Mouse (Mus musculus): ENCODE measurements at regions not wholly inside any gene's neighbourhood (a gene's known extent, or its start where the extent isn't known, plus 50 kb on each side); places are given as distances from the start of the nearest gene placed in this dataset.

DNA sequence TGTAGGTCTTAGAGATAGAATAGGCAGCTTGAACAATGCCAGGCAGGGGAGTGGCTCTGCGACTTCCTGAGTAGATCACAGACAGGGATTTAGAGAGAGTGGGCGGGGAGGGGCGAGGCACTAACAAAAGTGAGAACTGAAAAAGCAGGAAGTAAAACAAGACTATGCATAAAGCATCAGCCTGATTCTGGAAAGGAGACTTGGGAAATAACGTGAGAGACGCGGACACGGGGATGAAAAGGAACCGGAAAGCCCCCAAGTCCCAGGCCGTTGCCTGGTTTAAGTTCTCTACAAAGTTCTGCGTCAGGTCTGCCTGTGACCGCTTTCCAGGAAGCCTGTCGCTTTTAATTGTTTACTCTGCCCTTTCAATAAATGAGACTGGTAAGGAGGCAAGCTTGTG, 86.3 kb downstream of the D16Ertd472e start:
- no peaks in the 10 kb centered on the region for H3K36me3 ChIP-seq (ENCODE audit: control insufficient read depth, insufficient read depth)
- H3K27me3 ChIP-seq (ENCODE audit: control insufficient read depth, insufficient read depth, insufficient read length), result no peaks in the 10 kb centered on the region
- no peaks in the 10 kb centered on the region for H3K79me2 ChIP-seq (ENCODE audit: control insufficient read depth, insufficient read depth)
- no peak overlapping the region for H3K4me3 ChIP-seq
- no peak overlapping the region for H3ac ChIP-seq (ENCODE audit: control insufficient read depth, insufficient read length)
- H3K4me2 ChIP-seq (ENCODE audit: low read depth), result no peak overlapping the region
- TF ChIP-seq POLR2AphosphoS2 (IDR thresholded peaks at IDR 0.05; ENCODE audit: insufficient read length, low read depth) (no peak), CEBPB (IDR thresholded peaks at IDR 0.05; ENCODE audit: insufficient read depth, poor library complexity, severe bottlenecking) (no peak), TCF3 (IDR thresholded peaks at IDR 0.05; ENCODE audit: insufficient read length, low read depth) (no peak), E2F4 (IDR thresholded peaks at IDR 0.05; ENCODE audit: insufficient read depth) (no peak), REST (IDR thresholded peaks at IDR 0.05; ENCODE audit: insufficient read depth, insufficient read length) (no peak), MAX (IDR thresholded peaks at IDR 0.05; ENCODE audit: low read depth) (no peak), POLR2A (IDR thresholded peaks at IDR 0.05; ENCODE audit: insufficient read length, low read depth) (no peak), USF1 (IDR thresholded peaks at IDR 0.05; ENCODE audit: low read depth) (no peak)

DNA sequence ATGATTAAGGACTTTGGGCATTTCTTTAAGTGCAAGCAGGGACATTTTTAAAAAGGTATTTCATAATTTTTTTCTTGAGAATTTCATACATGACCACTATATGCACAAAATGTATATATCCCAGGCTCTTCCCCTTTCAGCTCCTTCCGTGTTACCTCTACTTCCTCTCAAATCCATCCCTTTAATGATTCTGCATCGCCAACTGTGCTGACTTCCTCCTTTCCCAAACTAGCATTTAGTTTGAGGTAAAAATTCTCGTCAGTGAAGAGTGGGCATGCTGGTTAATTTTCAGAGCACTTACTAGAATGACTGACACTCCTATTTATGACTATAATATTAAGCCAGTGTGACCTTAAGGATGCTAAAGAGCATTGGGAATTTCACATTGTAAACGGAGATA, 86.9 kb downstream of the D16Ertd472e start:
- H3K27me3 ChIP-seq (ENCODE audit: control insufficient read depth, insufficient read depth, insufficient read length), result no peaks in the 10 kb centered on the region

DNA sequence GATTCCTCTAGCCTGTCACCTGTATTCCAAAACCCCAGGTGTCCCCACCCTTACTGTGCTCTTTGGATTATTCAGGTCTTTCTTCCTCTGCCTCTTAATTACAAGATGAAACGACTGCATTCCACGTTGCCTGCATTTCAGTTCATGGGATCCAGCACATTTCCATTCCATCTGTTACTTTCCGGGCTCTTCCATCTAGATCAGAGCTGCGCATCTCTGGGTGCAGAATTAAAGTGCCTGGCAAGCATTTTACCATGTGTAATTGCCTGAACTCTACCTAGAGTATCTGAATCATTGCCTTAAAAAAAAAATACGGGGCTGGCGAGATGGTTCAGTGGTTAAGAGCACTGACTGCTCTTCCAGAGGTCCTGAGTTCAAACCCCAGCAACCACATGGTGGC, 90.0 kb downstream of the D16Ertd472e start:
- no peak overlapping the region for H3K4me3 ChIP-seq
- no peak overlapping the region for H3K4me2 ChIP-seq (ENCODE audit: low read depth)
- TF ChIP-seq MYOG (IDR thresholded peaks at IDR 0.05; ENCODE audit: control insufficient read depth in 1 of 3, insufficient read depth in 1 of 3, insufficient read length in 2 of 3, low read depth in 2 of 3) (no peak), TCF12 (IDR thresholded peaks at IDR 0.05; ENCODE audit: insufficient read depth, poor library complexity, severe bottlenecking) (no peak), POLR2A (IDR thresholded peaks at IDR 0.05; ENCODE audit: insufficient read length, low read depth) (no peak), USF1 (IDR thresholded peaks at IDR 0.05; ENCODE audit: low read depth) (no peak), MAX (IDR thresholded peaks at IDR 0.05; ENCODE audit: low read depth) (no peak), MYOD1 (IDR thresholded peaks at IDR 0.05; ENCODE audit: control insufficient read depth in 1 of 3, insufficient read length in 2 of 3, low read depth in 2 of 3) (no peak), TCF3 (IDR thresholded peaks at IDR 0.05; ENCODE audit: insufficient read length, low read depth) (no peak), SRF (IDR thresholded peaks at IDR 0.05; ENCODE audit: control insufficient read depth, insufficient read length, low read depth) (no peak), POLR2AphosphoS2 (IDR thresholded peaks at IDR 0.05; ENCODE audit: insufficient read length, low read depth) (no peak), E2F4 (IDR thresholded peaks at IDR 0.05; ENCODE audit: insufficient read depth) (no peak), REST (IDR thresholded peaks at IDR 0.05; ENCODE audit: insufficient read depth, insufficient read length) (no peak), CEBPB (IDR thresholded peaks at IDR 0.05; ENCODE audit: insufficient read depth, poor library complexity, severe bottlenecking) (no peak)
- no peaks in the 10 kb centered on the region for H3K36me3 ChIP-seq (ENCODE audit: control insufficient read depth, insufficient read depth)
- H3K79me2 ChIP-seq (ENCODE audit: control insufficient read depth, insufficient read depth), result no peaks in the 10 kb centered on the region
- no peaks in the 10 kb centered on the region for H3K27me3 ChIP-seq (ENCODE audit: control insufficient read depth, insufficient read depth, insufficient read length)
- H3ac ChIP-seq (ENCODE audit: control insufficient read depth, insufficient read length), result no peak overlapping the region

More for the DNA sequence above, 86.9 kb downstream of the D16Ertd472e start:
- H3K36me3 ChIP-seq (ENCODE audit: control insufficient read depth, insufficient read depth), result no peaks in the 10 kb centered on the region
- H3K79me2 ChIP-seq (ENCODE audit: control insufficient read depth, insufficient read depth), result no peaks in the 10 kb centered on the region
- H3K4me2 ChIP-seq (ENCODE audit: low read depth), result no peak overlapping the region
- TF ChIP-seq USF1 (IDR thresholded peaks at IDR 0.05; ENCODE audit: low read depth) (no peak), POLR2AphosphoS2 (IDR thresholded peaks at IDR 0.05; ENCODE audit: insufficient read length, low read depth) (no peak), MYOD1 (IDR thresholded peaks at IDR 0.05; ENCODE audit: control insufficient read depth in 1 of 3, insufficient read length in 2 of 3, low read depth in 2 of 3) (no peak), TCF12 (IDR thresholded peaks at IDR 0.05; ENCODE audit: insufficient read depth, poor library complexity, severe bottlenecking) (no peak), SRF (IDR thresholded peaks at IDR 0.05; ENCODE audit: control insufficient read depth, insufficient read length, low read depth) (no peak), MYOG (IDR thresholded peaks at IDR 0.05; ENCODE audit: control insufficient read depth in 1 of 3, insufficient read depth in 1 of 3, insufficient read length in 2 of 3, low read depth in 2 of 3) (no peak), POLR2A (IDR thresholded peaks at IDR 0.05; ENCODE audit: insufficient read length, low read depth) (no peak), E2F4 (IDR thresholded peaks at IDR 0.05; ENCODE audit: insufficient read depth) (no peak), REST (IDR thresholded peaks at IDR 0.05; ENCODE audit: insufficient read depth, insufficient read length) (no peak), MAX (IDR thresholded peaks at IDR 0.05; ENCODE audit: low read depth) (no peak), CEBPB (IDR thresholded peaks at IDR 0.05; ENCODE audit: insufficient read depth, poor library complexity, severe bottlenecking) (no peak), TCF3 (IDR thresholded peaks at IDR 0.05; ENCODE audit: insufficient read length, low read depth) (no peak)
- no peak overlapping the region for H3ac ChIP-seq (ENCODE audit: control insufficient read depth, insufficient read length)
- H3K4me3 ChIP-seq, result no peak overlapping the region

DNA sequence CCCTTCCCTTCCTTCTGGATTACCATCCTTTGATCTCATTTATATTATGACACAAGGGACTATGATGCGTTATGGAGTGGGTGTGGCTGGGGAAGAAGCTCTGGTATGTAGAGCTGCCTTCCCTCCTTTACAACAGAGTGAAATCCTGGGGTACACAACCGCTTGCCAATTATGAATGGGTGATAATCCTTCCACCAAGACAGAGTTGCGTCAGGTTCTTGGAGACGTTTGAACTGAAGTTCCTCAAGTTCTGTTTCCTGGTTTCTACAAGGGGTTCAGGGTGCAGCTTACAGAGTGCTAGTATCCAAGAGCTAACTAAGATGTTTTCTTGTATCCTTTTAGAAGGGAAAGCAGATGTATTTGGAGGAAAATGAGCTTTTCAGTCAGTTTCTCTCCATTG, 92.2 kb downstream of the D16Ertd472e start:
- Histone ChIP-seq H3K4me3 (no peak overlapping the region), H3K79me2 (ENCODE audit: control insufficient read depth, insufficient read depth) (no peaks in the 10 kb centered on the region), H3K27me3 (ENCODE audit: control insufficient read depth, insufficient read depth, insufficient read length) (no peaks in the 10 kb centered on the region), H3K36me3 (ENCODE audit: control insufficient read depth, insufficient read depth) (no peaks in the 10 kb centered on the region), H3K4me2 (ENCODE audit: low read depth) (no peak overlapping the region), H3ac (ENCODE audit: control insufficient read depth, insufficient read length) (no peak overlapping the region)
- TF ChIP-seq MYOG (IDR thresholded peaks at IDR 0.05; ENCODE audit: control insufficient read depth in 1 of 3, insufficient read depth in 1 of 3, insufficient read length in 2 of 3, low read depth in 2 of 3) (no peak), USF1 (IDR thresholded peaks at IDR 0.05; ENCODE audit: low read depth) (no peak), MAX (IDR thresholded peaks at IDR 0.05; ENCODE audit: low read depth) (no peak), TCF12 (IDR thresholded peaks at IDR 0.05; ENCODE audit: insufficient read depth, poor library complexity, severe bottlenecking) (no peak), REST (IDR thresholded peaks at IDR 0.05; ENCODE audit: insufficient read depth, insufficient read length) (no peak), E2F4 (IDR thresholded peaks at IDR 0.05; ENCODE audit: insufficient read depth) (no peak), POLR2A (IDR thresholded peaks at IDR 0.05; ENCODE audit: insufficient read length, low read depth) (no peak), CEBPB (IDR thresholded peaks at IDR 0.05; ENCODE audit: insufficient read depth, poor library complexity, severe bottlenecking) (no peak), POLR2AphosphoS2 (IDR thresholded peaks at IDR 0.05; ENCODE audit: insufficient read length, low read depth) (no peak), TCF3 (IDR thresholded peaks at IDR 0.05; ENCODE audit: insufficient read length, low read depth) (no peak), SRF (IDR thresholded peaks at IDR 0.05; ENCODE audit: control insufficient read depth, insufficient read length, low read depth) (no peak), MYOD1 (IDR thresholded peaks at IDR 0.05; ENCODE audit: control insufficient read depth in 1 of 3, insufficient read length in 2 of 3, low read depth in 2 of 3) (no peak)
